Mouse (Mus musculus) forelimb bud, embryonic 11.5 days (tissue): ENCODE data around the gene Cadm1.

Source experiments
- DNase-seq: peaks from one replicate; pipeline ENCODE4 v3.0.0-alpha.2; 2012; ENCODE audit warnings: low read depth, low spot score

Gene Cadm1

GRCm38 (mm10) chr9:47860994-47861393 is 331.0 kb downstream of the Cadm1 start:
- no peak for DNase-seq

DNA sequence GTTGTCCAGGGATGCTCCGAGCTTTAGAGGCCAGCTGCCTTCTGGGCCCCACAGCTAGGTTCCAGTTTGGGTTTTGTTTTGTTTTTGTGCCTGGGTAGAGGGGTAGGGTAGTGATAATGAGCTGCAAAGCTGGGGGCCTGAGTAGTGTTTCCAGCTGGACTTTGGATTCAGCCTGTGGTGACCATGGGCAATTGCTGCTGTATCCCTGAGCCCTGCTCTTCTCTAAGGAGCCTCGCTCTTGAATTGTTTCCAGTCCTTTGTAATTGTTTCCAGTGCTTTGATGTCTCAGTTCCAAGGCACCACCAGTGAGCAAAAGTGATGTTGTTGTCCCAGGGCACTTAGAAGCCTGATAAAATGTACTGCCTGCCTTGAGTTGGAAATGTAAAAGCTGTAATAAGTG is 331.8 kb downstream of the Cadm1 start:
- DNase-seq: no peak

DNA sequence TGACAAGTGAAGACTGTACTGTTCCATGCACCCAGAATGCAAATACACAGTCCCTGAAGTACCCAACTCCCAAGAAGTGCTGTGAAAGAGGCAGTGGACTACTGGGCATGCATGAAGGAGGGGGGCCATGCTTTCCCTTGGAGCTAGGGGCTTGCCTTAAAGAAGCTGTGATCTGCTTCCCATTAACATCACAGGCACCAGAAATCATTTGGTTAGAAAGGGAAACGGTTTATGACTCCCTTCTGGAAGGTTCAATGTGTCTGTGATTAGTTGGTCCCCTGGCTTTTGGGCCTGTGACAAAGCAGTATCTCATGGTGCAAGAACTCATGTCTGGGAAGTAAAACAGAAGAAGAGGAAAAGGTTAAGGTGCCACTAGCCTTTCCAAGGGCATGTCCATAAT is 336.0 kb downstream of the Cadm1 start:
- peak; percentile 41 for DNase-seq

DNA sequence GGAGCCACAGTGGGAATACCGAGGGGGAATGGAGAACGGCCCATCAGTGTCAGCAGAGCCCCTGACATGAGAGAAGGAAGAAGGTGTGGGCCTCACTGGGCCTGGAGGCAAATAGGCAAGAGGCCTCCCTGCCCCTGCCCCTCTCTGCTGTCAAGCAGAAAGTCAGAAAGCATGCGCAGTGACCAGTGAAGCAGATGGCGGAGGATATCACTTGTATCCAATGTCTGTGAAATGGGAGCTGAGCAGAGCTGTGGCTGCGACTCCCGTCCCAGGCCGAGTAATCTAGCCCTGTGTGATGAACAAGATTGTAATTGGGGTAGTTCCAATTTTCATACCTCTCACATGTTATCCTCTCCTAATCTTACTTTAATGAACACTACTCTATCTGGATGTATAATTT is 337.5 kb downstream of the Cadm1 start:
- no peak for DNase-seq

- no peak for DNase-seq
Observed at GRCm38 (mm10) chr9:47869661-47870060, 339.7 kb downstream of the Cadm1 start.

DNA sequence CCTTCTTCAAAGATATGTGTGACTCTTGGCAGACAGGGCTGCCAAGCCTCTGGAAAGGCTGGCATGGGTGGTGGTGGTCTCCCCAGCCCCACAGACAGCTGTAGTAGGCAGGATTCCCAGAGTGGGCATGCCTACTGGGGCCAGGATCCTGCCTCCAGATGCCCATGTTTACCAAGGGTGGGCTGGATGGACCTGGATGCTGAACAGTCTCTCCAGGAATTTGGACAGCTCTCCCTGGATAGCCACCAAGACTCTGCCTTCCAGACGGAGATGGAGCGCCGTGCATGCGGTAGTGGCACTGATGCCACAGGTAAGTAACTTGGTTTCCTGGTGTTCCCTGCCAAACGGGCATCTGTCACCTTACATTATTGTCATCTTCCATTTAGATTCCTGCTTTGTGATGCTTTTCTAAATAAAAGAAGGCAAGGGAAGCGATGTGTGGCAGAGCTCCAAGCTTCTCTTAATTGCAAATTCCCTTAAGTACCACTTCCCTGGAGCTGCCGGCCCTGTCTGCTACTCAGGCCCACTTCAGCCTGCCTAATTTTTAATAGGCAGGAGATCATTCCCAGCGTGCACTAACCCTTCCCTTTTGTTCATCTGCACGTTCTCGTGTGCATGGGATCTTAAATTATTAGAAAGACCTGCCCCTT is 346.7 kb downstream of the Cadm1 start:
- DNase-seq: no peak

DNA sequence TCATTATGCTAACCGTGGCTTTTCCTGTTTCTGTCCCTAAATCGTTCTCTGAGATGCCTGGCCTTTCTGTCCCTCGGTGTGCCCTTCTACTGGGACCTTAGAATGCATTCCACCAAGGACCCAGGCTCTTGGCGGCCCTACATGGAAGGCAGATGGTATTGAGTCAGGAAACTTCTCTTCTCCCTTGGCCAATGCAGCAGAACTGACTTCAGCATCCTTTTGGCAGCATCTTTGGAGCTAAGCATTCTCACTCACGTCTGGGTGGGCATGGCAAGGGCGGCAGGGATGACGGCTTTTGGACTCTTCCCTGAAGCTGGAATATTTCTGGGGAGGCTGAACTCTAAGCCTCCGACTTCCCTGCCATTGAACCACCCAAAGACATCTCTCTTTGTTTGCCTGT is 350.2 kb downstream of the Cadm1 start:
- DNase-seq: no peak

GRCm38 (mm10) chr9:47882372-47882771 is 352.4 kb downstream of the Cadm1 start:
- no peak for DNase-seq

DNA sequence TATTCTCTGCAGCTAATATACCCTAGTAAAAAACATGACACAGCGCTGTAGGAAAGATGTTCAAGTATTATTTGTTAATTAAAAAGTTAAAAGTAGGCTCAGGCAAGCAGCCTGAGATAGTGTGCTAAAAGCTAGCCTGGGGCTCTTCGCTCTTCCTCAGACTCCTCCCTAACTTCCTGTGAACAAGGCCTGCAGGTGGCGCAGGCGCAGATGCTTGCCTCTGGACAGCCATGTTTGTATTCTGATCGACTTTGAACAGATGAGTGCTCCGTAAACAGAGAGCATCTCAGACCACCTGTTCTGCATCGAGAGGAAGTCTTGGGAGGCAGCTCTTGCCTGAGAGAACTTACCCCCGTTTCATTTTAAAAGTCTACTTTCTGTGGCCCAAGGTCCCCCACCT is 361.7 kb downstream of the Cadm1 start:
- no peak for DNase-seq

GRCm38 (mm10) chr9:47892995-47893394 is 363.0 kb downstream of the Cadm1 start:
- no peak for DNase-seq

GRCm38 (mm10) chr9:47894096-47894495 is 364.1 kb downstream of the Cadm1 start:
- DNase-seq: peak; percentile 75

DNA sequence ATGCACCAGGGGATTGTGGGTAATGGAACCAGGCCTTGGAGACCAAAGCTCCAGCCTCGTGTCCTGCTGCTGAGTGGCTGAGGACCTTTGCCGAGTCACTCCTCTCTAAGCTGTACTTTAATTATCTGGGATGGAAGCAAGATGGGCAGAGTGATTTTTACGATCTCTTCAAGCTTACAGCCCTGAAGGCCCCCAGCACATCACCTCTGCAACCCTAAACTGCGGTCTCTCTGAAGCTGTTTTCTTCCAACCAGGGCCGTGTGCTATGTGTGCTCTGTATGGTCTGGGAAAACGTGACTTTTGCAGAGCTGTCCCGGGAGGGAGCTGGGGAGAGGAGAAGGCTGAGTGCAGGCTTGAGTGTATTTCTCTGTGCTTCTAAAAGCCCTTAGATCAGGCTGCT is 364.7 kb downstream of the Cadm1 start:
- DNase-seq: peak; percentile 19

- DNase-seq: no peak
Observed at GRCm38 (mm10) chr9:47895121-47895520, 365.1 kb downstream of the Cadm1 start.

DNA sequence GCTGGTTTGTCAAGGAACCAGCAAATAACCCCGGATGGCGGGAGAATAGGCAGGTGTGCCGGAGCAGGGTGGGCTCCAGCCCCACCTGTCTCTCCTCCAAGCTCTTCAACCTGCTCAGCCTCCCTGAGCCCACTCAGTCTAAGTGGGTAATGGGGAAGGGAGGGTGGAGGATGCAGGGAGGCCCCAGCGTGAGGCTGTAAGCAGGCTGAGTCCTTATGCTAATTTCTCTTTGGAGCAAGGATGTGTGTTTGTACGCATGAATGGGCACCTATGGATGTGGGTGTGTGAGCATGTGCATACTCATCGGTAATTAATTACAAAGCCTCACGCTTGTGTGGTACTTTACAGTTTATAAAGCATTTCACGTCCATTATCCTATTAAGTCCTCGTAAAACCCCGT is 370.8 kb downstream of the Cadm1 start:
- no peak for DNase-seq

GRCm38 (mm10) chr9:47903661-47904060 is 373.7 kb downstream of the Cadm1 start:
- DNase-seq: no peak

- DNase-seq: peak; percentile 52
Observed at GRCm38 (mm10) chr9:47904339-47904922, 374.5 kb downstream of the Cadm1 start.

GRCm38 (mm10) chr9:47906521-47906920 is 376.5 kb downstream of the Cadm1 start:
- DNase-seq: no peak
